Mouse (Mus musculus) kidney, postnatal 4 days (tissue): ENCODE data around the gene Kctd20.

Experiments used
- DNase-seq, 2 experiments: peaks; one replicate each; pipeline ENCODE4 v3.0.0; 2021; ENCODE audit warnings: mixed read lengths in 2 of 2

Kctd20 gene

GRCm38 (mm10) chr17:28951831-28952799, at the start of gene Kctd20:
Kctd20 (plus strand) TSS chr17:28951950.
- DNase-seq, result peak; percentile 94 to 97

- peak; percentile 79 for DNase-seq
These were observed 47.0 kb upstream of the Kctd20 start for GRCm38 (mm10) chr17:28904546-28905376.

- DNase-seq, result no peak
These were observed 46.3 kb upstream of the Kctd20 start for GRCm38 (mm10) chr17:28905377-28905916.

- no peak for DNase-seq
These were observed 43.8 kb upstream of the Kctd20 start for GRCm38 (mm10) chr17:28907959-28908358.

GRCm38 (mm10) chr17:28909252-28909941, 42.4 kb upstream of the Kctd20 start:
- peak; percentile 85 to 90 for DNase-seq

GRCm38 (mm10) chr17:28910139-28910538, 41.6 kb upstream of the Kctd20 start:
- peak; percentile 38 to 57 for DNase-seq

- no peak for DNase-seq
These were observed 38.5 kb upstream of the Kctd20 start for GRCm38 (mm10) chr17:28913200-28913599.

- no peak for DNase-seq
These were observed 37.8 kb upstream of the Kctd20 start for GRCm38 (mm10) chr17:28913940-28914339.

- DNase-seq, result no peak
These were observed 36.6 kb upstream of the Kctd20 start, which contains the start of gene 4930539E08Rik for GRCm38 (mm10) chr17:28915060-28915628. 4930539E08Rik (minus strand) TSS chr17:28915324.

- no peak for DNase-seq
These were observed 35.2 kb upstream of the Kctd20 start for GRCm38 (mm10) chr17:28916520-28916919.

- no peak for DNase-seq
These were observed 30.7 kb upstream of the Kctd20 start for GRCm38 (mm10) chr17:28921086-28921485.

GRCm38 (mm10) chr17:28922096-28922495, 29.7 kb upstream of the Kctd20 start:
- no peak for DNase-seq

GRCm38 (mm10) chr17:28924957-28925595, 26.7 kb upstream of the Kctd20 start:
- no peak for DNase-seq

- peak; percentile 91 to 92 for DNase-seq
These were observed 25.4 kb upstream of the Kctd20 start for GRCm38 (mm10) chr17:28926380-28926779.

GRCm38 (mm10) chr17:28926866-28927635, 24.7 kb upstream of the Kctd20 start:
- peak; percentile 75 to 81 for DNase-seq

- no peak for DNase-seq
These were observed 23.7 kb upstream of the Kctd20 start for GRCm38 (mm10) chr17:28928004-28928403.

GRCm38 (mm10) chr17:28929369-28929768, 22.4 kb upstream of the Kctd20 start:
- no peak for DNase-seq

GRCm38 (mm10) chr17:28930392-28931074, 21.2 kb upstream of the Kctd20 start:
- DNase-seq, result peak; percentile 98

- no peak for DNase-seq
These were observed 20.1 kb upstream of the Kctd20 start for GRCm38 (mm10) chr17:28931436-28932211.
